Mouse (Mus musculus) CH12.LX (cell line): Measurements from ENCODE around the gene Rbbp8nl. TPM values are rescaled to one million over a fixed set of nuclear protein-coding genes. Genes with fewer than 3 reads are reported as not detected.
A peak's percentile ranks its signal among the peaks of the same experiment; 100 is the strongest.

Experiments used
- DNase-seq: peaks from one replicate; pipeline ENCODE4 v3.0.0-alpha.2; 2013; ENCODE audit errors: extremely low read depth
- H3K27ac ChIP-seq: 2 replicates; pipeline ENCODE4 v1.5.1; 2012; ENCODE audit warnings: low read depth, mild to moderate bottlenecking, control low read depth, moderate library complexity; ENCODE audit not compliant: insufficient read depth
- H3K27me3 ChIP-seq: replicated peaks from 2 replicates; pipeline ENCODE3; 2012; ENCODE audit warnings: inconsistent platforms
- H3K36me3 ChIP-seq, 2 experiments: replicated peaks in 1 of 2; 2 replicates each; pipeline versions ENCODE3 to v1.6.1; 2012; ENCODE audit warnings: inconsistent platforms in 1 of 2, low read length in 1 of 2, mild to moderate bottlenecking in 1 of 2, mixed read lengths in 1 of 2, moderate library complexity in 1 of 2; ENCODE audit not compliant: control insufficient read depth in 1 of 2, insufficient read depth in 1 of 2
- H3K4me1 ChIP-seq, 2 experiments: 2 replicates each; pipeline ENCODE4 v1.6.1; 2012; ENCODE audit warnings: inconsistent platforms in 1 of 2, moderate library complexity in 1 of 2; ENCODE audit not compliant: insufficient read depth in 2 of 2, control insufficient read depth in 1 of 2
- H3K4me2 ChIP-seq: 2 replicates; pipeline ENCODE4 v1.6.1; 2012; ENCODE audit warnings: low read depth, mild to moderate bottlenecking, control low read depth; ENCODE audit not compliant: poor library complexity, insufficient read depth, severe bottlenecking
- H3K4me3 ChIP-seq, 3 experiments: fragments of 150-350 bp in 1 of 3; sonication (generic) in 1 of 3; replicated peaks in 1 of 3; 2 replicates each; pipeline versions ENCODE3 to v1.5.1; 2011 to 2012; ENCODE audit warnings: low read depth in 2 of 3, low read length in 2 of 3, mild to moderate bottlenecking in 2 of 3, moderate library complexity in 2 of 3, control low read depth in 1 of 3, improper control_type of control experiment in 1 of 3, inconsistent platforms in 1 of 3, mixed read lengths in 1 of 3; ENCODE audit not compliant: poor library complexity in 1 of 3
- H3K79me2 ChIP-seq: replicated peaks from 2 replicates; pipeline ENCODE4 v1.6.1; 2012; ENCODE audit warnings: mild to moderate bottlenecking, moderate library complexity; ENCODE audit not compliant: control insufficient read depth, poor library complexity, insufficient read depth, severe bottlenecking; ENCODE audit errors: extremely low read depth
- H3K9ac ChIP-seq: 2 replicates; pipeline ENCODE4 v1.6.1; 2012; ENCODE audit warnings: low read depth, mild to moderate bottlenecking, control low read depth, moderate library complexity; ENCODE audit not compliant: insufficient read depth
- H3K9me3 ChIP-seq: replicated peaks from 2 replicates; pipeline ENCODE3; 2012; ENCODE audit warnings: low read length, inconsistent platforms, mixed read lengths
- BHLHE40 ChIP-seq: IDR thresholded peaks from 2 replicates; pipeline ENCODE4 v1.6.1; 2011; ENCODE audit warnings: mild to moderate bottlenecking, low read depth, low read length, improper control_type of control experiment
- CHD2 ChIP-seq: IDR thresholded peaks from 2 replicates; pipeline ENCODE4 v1.6.1; 2011; ENCODE audit warnings: low read length, improper control_type of control experiment
- EP300 ChIP-seq: IDR thresholded peaks from 2 replicates; pipeline ENCODE4 v1.6.1; 2011; ENCODE audit warnings: low read length, improper control_type of control experiment
- GABPA ChIP-seq: IDR thresholded peaks from 2 replicates; pipeline ENCODE4 v1.6.1; 2012; ENCODE audit warnings: low read depth, low read length, improper control_type of control experiment, inconsistent platforms; ENCODE audit not compliant: insufficient replicate concordance
- JUND ChIP-seq: conservative IDR thresholded peaks from 2 replicates; pipeline ENCODE4 v1.6.1; 2011; ENCODE audit warnings: low read depth, low read length, improper control_type of control experiment
- KAT2A ChIP-seq: IDR thresholded peaks from 2 replicates; pipeline ENCODE4 v1.6.1; 2012; ENCODE audit warnings: low read length, improper control_type of control experiment, inconsistent platforms; ENCODE audit not compliant: insufficient replicate concordance
- MAFK ChIP-seq: IDR thresholded peaks from 2 replicates; pipeline ENCODE4 v1.6.1; 2011; ENCODE audit warnings: low read length, improper control_type of control experiment; ENCODE audit not compliant: insufficient replicate concordance
- MAX ChIP-seq: IDR thresholded peaks from 2 replicates; pipeline ENCODE4 v1.6.1; 2011; ENCODE audit warnings: low read length, improper control_type of control experiment
- MYC ChIP-seq: IDR thresholded peaks from 2 replicates; pipeline ENCODE4 v1.6.1; 2011; ENCODE audit warnings: low read depth, mild to moderate bottlenecking, improper control_type of control experiment, low read length
- PAX5 ChIP-seq: IDR thresholded peaks from 2 replicates; pipeline ENCODE4 v1.6.1; 2012; ENCODE audit warnings: low read length, inconsistent platforms, mixed read lengths
- RAD21 ChIP-seq: IDR thresholded peaks from 2 replicates; pipeline ENCODE4 v1.6.1; 2011; ENCODE audit warnings: low read depth, mild to moderate bottlenecking, low read length, improper control_type of control experiment, moderate library complexity
- SIN3A ChIP-seq: IDR thresholded peaks from 2 replicates; pipeline ENCODE4 v1.6.1; 2012; ENCODE audit warnings: low read length, improper control_type of control experiment, inconsistent platforms
- TCF12 ChIP-seq: IDR thresholded peaks from 2 replicates; pipeline ENCODE4 v1.6.1; 2014; ENCODE audit warnings: low read depth, mild to moderate bottlenecking, inconsistent platforms, low read length, improper control_type of control experiment
- UBTF ChIP-seq: IDR thresholded peaks from 2 replicates; pipeline ENCODE4 v1.6.1; 2012; ENCODE audit warnings: low read depth, mild to moderate bottlenecking, inconsistent platforms, low read length, improper control_type of control experiment, moderate library complexity
- USF2 ChIP-seq: conservative IDR thresholded peaks from 2 replicates; pipeline ENCODE4 v1.6.1; 2011; ENCODE audit warnings: low read depth, low read length, improper control_type of control experiment
- ZC3H11A ChIP-seq: IDR thresholded peaks from 2 replicates; pipeline ENCODE4 v1.6.1; 2012; ENCODE audit warnings: low read depth, mild to moderate bottlenecking, inconsistent platforms, low read length, improper control_type of control experiment
- ZKSCAN1 ChIP-seq: IDR thresholded peaks from 2 replicates; pipeline ENCODE4 v1.6.1; 2012; ENCODE audit warnings: low read depth, inconsistent platforms, low read length, improper control_type of control experiment, borderline replicate concordance
- dilution Hi-C: fragments of 300-500 bp; cut with MboI; formaldehyde crosslinking; loops from 2 replicates; pipeline ENCODE4 v1.14.3; 2020; ENCODE audit warnings: low sequenced_read_pairs; ENCODE audit not compliant: extremely low pct_unique_long_range_greater_than_20kb, extremely low pct_ligation_motif_present
- in situ Hi-C: fragments of 300-500 bp; cut with MboI; formaldehyde crosslinking; loops from 3 replicates; pipeline ENCODE4 v1.14.3; 2019; ENCODE audit warnings: low sequenced_read_pairs, low pct_ligation_motif_present, low pct_unique_long_range_greater_than_20kb, mixed read lengths
- polyA plus RNA-seq: library from polyadenylated mRNA; unstranded; fragments of >175 nt; gene quantifications from 2 replicates; pipeline ENCODE4 v1.2.1, GENCODE M21; 2012; ENCODE audit warnings: low read depth; ENCODE audit not compliant: insufficient read length
- total RNA-seq, 2 experiments: library from RNA; depleted of rRNA; stranded (reverse); fragments of 300-350 nt in 1 of 2; fragments of >200 nt in 1 of 2; gene quantifications; 2 replicates each; pipeline ENCODE4 v1.2.3; 2012 to 2014

The Rbbp8nl gene
- total and polyA plus RNA-seq, 3 experiments: not detected

DNA sequence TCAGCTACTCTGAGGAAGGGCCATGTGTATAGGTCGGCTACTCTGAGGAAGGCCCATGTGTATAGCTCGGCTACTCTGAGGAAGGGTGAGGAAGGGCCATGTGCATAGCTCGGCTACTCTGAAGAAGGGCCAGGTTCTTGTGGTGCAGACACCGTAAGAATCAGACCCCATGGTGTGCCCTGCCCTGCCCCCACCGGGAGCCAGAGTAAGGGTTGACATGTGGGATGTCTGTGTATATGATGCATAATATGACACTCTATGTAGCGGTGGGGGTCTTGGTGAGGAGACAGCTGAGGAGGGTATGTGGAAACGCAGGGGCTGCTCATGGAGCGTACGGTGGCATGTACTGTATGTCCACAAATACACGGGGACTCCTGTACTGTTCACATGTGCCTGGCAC, 20.4 kb downstream of the Rbbp8nl start:
- no peak overlapping the region for H3K4me2 ChIP-seq
- in situ Hi-C loops (no loop called here), dilution Hi-C loops (no loop called here)
- H3K4me3 ChIP-seq: peak overlapping the region in 1 of 3 experiments; percentile 54
- H3K27me3 ChIP-seq: peaks cover 6% of the 10 kb centered on the region
- H3K9ac ChIP-seq: no peak overlapping the region
- peaks cover 26 to 60% of the 10 kb centered on the region in 2 experiments for H3K4me1 ChIP-seq
- 0 out of 2 replicates have a peak, but pooled peaks cover 6% of the 10 kb centered on the region for H3K79me2 ChIP-seq
- DNase-seq: no peak
- H3K36me3 ChIP-seq: peaks cover 18 to 52% of the 10 kb centered on the region in 2 experiments
- H3K9me3 ChIP-seq: no peaks in the 10 kb centered on the region
- H3K27ac ChIP-seq: no peak overlapping the region
- TF ChIP-seq UBTF (no peak), EP300 (no peak), GABPA (no peak), ZKSCAN1 (no peak), JUND (no peak), KAT2A (no peak), ZC3H11A (no peak), USF2 (no peak)
- TF ChIP-seq, all 38 proteins: peak for 0

DNA sequence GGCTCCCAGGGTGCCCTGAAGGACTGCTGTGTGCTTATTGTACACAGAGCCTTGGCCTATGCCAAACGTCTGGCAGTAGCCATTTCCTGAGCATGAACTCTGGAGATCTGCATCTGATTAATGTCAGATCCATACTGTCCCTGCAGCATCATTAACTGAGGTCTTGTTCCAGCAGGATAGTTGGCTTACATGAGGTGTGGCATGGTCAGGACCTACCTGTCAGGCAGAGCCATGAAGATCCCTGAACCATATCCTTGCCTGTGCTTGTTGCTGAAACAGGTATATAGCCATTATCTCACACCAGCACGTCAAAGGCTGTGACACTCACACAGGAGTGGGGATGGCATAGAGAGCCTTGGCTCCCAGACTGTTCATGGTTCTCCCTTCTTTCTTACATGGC, 21.7 kb downstream of the Rbbp8nl start:
- no peak overlapping the region for H3K4me2 ChIP-seq
- H3K36me3 ChIP-seq: peaks cover 30 to 65% of the 10 kb centered on the region in 2 experiments
- no peaks in the 10 kb centered on the region for H3K9me3 ChIP-seq
- H3K4me1 ChIP-seq: peaks cover 26 to 55% of the 10 kb centered on the region in 2 experiments
- no peak for DNase-seq
- no peak overlapping the region for H3K4me3 ChIP-seq
- dilution Hi-C loops: no loop called here
- H3K27ac ChIP-seq: no peak overlapping the region
- 0 out of 2 replicates have a peak, but pooled peaks cover 6% of the 10 kb centered on the region for H3K79me2 ChIP-seq
- H3K27me3 ChIP-seq: no peaks in the 10 kb centered on the region
- no peak overlapping the region for H3K9ac ChIP-seq
- in situ Hi-C loops: no loop called here
- TF ChIP-seq SIN3A: no peak
- TF ChIP-seq UBTF: no peak
- no peak for TF ChIP-seq KAT2A
- TF ChIP-seq CHD2: no peak
- TF ChIP-seq TCF12: no peak

- in situ Hi-C loops: no loop called here
These were observed 26.8 kb downstream of the Rbbp8nl start for GRCm38 (mm10) chr2:180262891-180263290.

More at GRCm38 (mm10) chr2:180262891-180263290, 26.8 kb downstream of the Rbbp8nl start:
- Histone ChIP-seq H3K27ac (no peak overlapping the region), H3K36me3 (peaks cover 69 to 96% of the 10 kb centered on the region in 2 experiments), H3K4me3 (no peak overlapping the region), H3K9ac (no peak overlapping the region), H3K4me1 (peaks cover 0 to 31% of the 10 kb centered on the region in 2 experiments; a peak in 3 of 4 replicates), H3K27me3 (no peaks in the 10 kb centered on the region), H3K79me2 (peaks cover 7% of the 10 kb centered on the region), H3K4me2 (no peak overlapping the region), H3K9me3 (no peaks in the 10 kb centered on the region)
- dilution Hi-C loops: no loop called here
- DNase-seq: no peak
- no peak for TF ChIP-seq PAX5
- TF ChIP-seq MAFK: no peak
- no peak for TF ChIP-seq UBTF
- no peak for TF ChIP-seq MYC
- TF ChIP-seq MAX: no peak
- no peak for TF ChIP-seq BHLHE40
- no peak for TF ChIP-seq RAD21
